Mouse (Mus musculus): Measurements from ENCODE around the gene Mitf.

Mitf gene

DNA sequence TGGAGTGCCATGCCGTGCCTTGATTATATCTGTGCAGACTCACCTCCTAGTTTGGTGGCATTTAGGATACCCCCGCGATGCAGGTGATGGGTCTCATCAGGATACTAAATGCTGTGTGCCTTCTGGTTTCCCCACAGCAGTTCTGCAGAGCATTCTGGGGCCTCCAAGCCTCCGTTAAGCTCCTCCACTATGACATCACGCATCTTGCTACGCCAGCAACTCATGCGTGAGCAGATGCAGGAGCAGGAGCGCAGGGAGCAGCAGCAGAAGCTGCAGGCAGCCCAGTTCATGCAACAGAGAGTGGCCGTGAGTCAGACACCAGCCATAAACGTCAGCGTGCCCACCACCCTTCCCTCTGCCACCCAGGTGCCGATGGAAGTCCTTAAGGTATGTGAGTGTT is 134.1 kb downstream of the Mitf start:
- DNase-seq (ENCODE audit: low read depth, low spot score) = no peak

DNA sequence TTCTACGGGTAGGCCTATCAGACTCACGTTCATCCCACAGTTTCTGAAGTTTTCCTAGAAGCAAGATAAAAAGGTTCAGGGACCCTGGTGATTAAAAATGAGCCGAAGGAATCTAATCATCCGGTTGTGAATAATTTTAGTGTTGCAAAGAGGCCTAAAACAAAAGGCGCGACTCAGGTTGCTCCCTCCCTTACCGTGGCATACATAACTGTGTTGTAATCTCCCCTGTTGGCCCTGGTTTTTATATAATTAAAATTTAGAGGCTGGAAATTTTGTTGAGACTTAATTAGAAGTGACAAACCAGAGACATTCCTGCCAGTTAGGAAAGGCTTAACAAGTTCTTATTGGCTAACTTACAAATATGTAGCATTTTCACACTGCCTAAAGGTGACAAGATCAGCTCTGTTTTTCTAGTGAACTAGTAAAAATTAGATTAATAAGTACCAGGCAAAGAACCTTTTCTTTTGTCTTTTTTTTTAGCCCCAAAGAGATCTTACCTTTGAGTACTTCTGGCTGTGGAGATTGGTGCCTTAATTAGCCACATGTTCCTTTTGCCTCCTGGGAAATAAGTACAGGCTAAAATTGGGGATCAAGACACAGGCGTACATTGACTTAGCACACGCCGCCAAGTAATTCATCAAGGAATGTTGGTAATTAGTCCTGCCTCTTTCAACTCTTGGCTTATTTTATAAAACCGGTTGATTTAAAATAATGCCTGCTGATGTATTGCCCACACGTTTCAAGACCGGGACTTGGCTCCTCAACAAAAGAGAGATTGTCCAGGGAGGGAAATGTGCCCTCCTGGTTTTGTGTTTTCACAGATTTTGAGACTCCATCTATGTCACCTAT is 143.4 kb downstream of the Mitf start:
- no peak for DNase-seq (ENCODE audit: low read depth, low spot score)

DNA sequence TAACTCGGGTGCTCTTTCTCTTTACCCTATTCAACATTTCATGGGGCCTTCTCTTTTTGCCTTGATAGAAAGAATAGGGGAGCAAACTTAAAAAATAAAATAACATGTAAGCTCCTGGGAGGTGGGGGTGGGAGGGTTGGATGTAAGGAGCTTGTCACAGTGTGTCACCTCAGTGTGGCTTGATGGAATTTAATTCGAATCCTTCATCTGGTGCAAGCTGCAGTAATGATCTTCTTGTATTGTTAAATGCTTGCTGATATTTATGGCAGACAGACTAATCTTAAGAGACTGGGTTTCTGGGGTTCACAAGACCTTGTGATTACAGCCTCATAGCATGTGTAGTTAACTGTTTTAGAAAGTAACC is 144.0 kb downstream of the Mitf start:
- no peak for DNase-seq (ENCODE audit: low read depth, low spot score)

DNA sequence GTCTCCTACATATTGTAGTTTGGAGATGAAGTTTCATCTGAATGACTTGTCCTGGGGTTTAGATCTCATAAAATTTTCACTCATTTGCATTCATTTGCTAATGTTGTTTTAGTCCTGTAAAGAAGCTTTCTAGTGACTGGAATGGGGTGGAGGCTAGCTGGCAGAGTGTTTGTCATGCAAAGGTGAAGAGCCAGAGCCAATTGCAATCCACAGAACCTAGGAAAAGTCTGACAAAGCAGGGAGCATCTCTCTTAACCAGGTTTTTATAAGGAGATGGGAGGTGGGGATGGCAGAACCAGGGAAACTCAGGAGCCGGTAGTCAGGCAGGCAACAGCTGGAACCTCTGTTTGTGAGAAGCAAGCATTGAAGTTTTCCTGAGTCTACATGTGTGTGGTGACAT is 144.9 kb downstream of the Mitf start:
- no peak for DNase-seq (ENCODE audit: low read depth, low spot score)

DNA sequence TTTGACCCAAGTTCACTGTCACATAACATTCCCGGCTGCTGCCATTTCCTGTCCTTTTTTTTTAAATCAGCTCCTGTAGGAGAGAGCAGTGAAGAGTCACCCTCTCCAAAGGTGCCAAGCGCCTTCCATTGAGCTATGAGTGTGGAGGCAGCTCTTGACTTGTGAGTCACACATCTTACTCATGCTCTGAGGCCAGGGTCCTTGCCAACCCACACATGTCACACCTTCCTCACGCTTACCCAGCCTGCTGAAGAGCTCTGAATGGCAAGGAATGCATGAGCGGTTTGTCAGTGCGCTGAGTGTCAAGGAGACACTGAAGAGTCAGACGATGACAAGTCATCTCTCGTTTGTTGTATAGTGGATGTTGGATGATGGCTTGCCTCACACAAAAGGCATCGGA is 146.0 kb downstream of the Mitf start:
- DNase-seq (ENCODE audit: low read depth, low spot score) = no peak

DNA sequence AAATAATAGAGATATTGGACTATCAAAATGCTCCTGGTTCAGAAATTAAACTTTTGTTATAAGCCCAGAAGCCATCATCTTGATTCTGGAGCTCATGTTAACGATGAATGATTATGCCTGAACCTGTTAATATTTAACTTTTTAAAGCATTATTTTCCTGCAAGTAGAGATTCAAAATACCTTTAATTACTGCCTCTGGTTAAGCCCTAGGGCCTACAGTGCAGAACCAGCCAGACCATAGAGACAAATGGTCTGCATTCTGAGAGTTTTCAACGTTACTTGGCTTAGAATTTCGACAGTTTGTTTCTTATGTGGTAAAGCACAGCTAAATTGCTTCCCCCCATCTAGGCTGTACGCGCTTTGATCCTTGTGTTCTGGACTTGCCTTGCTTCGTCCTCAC is 149.3 kb downstream of the Mitf start:
- no peak for DNase-seq (ENCODE audit: low read depth, low spot score)

DNA sequence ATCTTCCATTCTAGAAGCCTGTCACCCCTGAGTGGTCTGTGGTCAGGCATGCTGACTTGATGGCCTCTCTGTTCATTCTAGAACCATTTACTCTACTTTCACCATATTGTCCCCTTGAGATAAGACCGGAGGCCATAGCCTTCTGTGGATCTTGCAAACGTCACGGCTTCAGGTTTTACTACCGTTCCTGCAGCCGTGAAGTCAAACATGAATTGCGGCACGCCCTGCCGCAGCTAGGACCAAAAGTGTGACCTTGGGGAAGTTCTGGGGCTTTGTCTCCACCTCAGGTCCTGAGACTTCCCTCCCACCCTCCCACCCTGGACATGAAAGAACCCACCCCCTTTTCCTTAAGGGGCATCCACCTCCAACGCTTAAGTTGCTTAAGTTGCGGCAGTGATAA is 149.8 kb downstream of the Mitf start:
- DNase-seq (ENCODE audit: low read depth, low spot score) = peak; percentile 58

DNA sequence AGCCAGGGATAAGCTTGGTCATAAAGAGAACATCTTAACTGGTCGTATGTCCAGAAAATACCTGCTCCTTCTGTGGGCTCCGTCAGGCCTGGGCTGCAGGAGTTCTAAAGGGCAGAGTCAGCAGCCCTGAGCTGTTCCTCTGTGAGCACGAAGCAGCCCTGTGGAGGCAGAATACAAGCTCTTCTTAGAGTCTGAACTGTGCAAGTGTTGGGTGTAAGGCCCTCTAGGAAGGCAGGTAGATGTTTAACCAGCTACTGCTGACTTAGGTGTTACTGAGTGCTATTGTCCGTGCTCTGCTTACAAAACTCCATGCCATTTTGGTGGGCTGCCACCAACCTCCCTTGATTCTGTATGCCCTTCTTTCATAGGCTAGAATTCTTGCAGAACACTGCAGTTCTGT is 151.4 kb downstream of the Mitf start:
- DNase-seq (ENCODE audit: low read depth, low spot score) = no peak

DNA sequence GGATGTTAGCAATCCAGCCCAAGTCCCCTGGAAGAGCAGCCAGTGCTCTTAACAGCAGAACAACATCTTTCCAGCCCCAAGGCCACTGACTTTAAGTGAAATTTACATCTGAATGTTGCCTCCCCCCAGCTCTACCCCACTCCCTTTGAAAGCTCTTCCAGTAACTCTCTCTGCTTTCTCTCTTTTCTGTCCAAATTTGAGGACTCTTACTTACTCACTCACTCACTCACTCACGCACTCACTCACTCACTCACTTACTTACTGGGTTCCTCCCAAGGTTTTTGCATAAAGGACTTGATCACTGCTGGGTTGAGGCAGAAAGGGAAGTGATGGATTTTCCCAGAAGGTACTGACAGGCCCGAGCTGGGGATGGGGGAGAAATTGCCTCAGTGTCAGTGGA is 154.9 kb downstream of the Mitf start:
- no peak for DNase-seq (ENCODE audit: low read depth, low spot score)

DNA sequence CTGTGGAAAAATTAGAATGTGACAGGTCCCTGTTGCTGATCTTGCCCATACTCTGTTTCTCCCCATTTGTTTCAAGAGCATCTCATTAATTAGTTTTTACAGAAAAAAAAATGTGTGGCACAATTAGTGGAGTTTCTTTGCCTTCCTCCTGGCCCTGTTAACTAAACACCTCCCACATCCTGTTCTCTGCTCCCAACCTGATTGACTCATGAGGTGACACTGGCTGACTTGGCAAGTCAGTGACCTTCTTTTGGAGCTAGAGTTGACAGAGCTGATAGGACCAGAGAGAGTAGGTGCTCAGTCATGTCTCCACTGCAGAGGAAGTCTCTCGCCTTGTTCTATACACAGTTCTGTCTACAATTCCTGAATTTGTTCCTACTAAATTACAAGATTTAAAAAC is 155.5 kb downstream of the Mitf start:
- DNase-seq (ENCODE audit: low read depth, low spot score) = no peak

DNA sequence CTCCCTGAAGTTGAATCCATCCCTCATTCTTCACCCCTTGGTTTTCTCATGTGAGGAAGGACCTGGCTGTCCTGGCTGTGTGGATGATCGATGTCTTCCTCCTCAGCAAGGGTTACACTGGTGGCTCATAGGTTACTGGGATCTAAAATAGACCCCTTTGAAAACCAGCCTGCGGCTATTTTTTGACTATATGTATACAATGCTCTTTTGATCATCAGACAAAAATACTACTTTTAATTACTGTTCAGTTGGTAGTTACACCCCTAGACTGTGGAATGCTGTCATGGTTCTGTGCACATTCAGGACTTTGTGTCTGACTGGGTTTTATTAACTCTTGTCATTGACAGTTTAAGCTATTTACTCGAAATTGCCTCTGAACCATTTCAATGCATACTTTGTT is 157.9 kb downstream of the Mitf start:
- DNase-seq (ENCODE audit: low read depth, low spot score) = no peak

DNA sequence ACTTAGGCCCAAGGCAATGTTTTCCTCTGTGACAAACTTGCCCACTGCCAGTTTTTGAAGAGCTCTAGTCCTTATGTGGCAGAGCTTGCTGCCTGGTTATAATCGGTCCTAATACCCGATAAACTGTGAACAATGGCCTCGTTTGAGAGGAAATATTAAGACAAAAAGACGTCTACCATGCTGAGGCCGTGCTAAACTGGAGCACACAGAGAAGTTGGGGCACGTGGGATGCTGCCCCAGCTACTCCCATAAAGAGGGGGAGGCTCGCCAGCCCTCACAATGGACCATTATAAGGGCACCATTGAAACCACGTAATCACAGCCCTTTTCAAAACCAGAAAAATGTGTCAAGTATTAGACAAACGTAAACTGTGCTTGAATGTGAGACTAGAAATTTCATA is 174.8 kb downstream of the Mitf start:
- DNase-seq (ENCODE audit: low read depth, low spot score) = no peak

DNA sequence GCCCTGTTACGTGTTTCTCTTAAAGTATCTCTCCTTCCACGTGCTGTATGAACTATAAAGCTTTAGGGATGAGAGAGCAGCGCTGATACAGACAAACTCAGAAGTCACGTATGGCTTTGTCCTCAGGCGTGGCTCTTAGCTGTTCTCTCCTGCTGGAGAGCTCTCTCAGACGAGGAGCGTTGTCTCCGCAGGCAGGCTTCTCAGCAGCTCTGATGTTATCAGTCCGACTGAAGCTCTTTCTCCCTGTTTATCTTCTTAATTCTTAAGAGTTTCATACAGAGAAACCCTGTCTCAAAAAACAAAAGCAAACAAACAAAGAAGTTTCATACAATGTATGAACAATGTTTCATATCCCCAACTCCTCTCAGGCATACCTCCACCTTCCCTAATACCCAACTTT is 178.8 kb downstream of the Mitf start:
- no peak for DNase-seq (ENCODE audit: low read depth, low spot score)

DNA sequence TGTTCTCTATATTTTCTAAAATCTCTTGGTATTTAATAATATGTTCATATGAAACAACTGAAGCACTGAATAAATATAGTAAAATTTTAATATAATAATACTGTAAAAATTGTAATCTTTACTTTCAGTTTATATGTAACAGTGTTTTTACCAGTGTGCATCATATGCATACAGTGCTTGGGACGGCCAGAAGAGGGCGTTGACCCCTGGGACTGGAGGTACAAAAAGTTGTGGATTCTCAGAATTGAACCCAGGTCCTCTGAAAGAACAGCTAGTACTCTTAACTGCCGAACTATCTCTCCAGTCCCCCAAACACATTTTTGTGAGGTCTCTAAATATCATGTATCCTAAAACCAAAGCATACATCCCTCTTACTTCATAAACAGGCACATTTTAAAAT is 179.6 kb downstream of the Mitf start:
- DNase-seq (ENCODE audit: low read depth, low spot score) = no peak

DNA sequence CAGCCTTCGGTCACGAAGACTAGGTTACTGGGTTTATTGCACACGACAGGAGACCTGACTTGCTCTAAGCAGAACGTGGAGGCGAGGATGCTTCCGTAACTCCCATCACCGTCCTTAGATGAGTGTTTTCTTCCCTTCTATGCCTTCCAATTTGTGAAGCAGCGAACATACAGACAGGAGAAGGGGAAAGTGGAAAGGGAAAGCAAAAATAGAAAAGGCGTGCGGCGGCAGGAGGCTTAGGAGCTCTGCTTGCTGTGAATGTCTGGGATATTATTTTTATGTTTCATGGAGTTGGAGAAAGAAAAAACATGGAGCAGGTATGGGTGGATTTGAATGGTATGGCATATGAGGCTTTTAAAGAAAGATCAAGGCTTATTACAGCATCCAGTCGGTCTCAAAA is 186.7 kb downstream of the Mitf start:
- no peak for DNase-seq (ENCODE audit: low read depth, low spot score)

DNA sequence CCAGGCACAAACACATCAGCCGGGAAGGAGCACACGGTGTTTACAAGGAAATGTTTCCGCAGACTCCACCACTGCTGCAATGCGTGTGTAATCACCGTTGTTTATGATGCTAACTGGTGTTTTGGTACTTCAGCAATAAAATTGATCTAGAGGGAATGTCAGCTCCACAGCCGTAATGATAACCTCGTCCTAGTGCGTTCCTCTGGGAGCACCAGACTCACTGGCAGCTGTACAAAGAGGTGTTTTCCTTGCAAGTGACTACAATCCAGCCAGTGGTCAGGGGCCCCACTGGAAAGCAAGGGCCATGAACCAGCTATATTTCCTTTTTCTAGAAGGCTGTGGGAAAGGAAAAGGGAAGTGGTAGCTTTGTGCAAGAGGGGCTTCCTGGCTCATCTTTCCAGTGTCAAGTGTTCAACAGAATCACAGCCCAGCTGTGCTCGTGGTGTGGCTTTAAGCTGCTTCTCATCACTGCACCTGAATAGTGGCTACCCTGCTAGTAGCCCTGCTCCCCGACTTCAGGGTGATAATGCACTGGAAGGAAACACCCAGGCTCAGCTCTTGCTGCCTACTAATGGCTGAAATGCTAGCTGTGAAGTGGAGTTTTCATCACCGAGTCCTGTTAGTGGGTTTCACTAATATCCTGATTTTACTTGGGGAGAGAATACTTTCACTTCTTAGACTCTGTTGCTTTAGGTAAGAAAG is 188.9 kb downstream of the Mitf start:
- DNase-seq (ENCODE audit: low read depth, low spot score) = no peak

DNA sequence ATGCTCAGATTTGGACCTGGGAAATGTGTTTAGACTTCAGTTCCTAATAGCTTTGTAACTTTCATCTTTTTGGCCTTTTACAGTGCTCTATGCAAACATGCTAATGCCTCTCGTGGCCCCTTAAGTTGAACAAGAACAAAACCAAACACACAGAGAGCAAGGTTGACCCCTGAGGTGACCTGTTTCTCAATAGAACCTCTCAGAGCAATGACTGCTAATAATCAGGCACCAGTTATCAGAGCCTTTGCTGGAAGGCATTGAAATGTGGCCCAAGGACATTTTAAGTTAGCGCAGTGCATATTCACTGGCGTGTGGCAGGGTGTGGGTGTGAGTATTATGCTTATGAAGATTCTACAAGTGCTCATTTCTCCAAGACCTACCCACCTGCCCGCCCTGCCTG is 194.7 kb downstream of the Mitf start:
- no peak for DNase-seq (ENCODE audit: low read depth, low spot score)

DNA sequence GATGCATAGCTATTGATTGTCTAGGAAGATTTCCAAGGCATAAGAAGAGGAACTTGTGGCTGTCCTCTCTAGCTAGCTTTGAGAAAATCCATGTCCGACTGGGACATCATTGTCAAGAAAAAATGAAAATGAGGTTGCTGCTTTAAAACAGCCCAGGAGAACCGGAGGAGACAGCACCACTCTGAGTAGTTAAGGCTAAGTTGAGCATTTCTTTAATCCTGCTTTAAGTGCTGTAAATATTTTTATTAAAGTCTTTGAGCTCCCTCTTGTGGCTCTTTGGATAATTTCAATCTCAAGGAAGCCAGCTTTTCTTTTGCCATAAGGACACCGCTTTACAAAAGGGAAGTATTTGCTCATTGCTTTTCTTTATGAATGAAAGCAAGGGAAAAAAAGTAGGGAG is 196.3 kb downstream of the Mitf start:
- DNase-seq (ENCODE audit: low read depth, low spot score) = no peak

DNA sequence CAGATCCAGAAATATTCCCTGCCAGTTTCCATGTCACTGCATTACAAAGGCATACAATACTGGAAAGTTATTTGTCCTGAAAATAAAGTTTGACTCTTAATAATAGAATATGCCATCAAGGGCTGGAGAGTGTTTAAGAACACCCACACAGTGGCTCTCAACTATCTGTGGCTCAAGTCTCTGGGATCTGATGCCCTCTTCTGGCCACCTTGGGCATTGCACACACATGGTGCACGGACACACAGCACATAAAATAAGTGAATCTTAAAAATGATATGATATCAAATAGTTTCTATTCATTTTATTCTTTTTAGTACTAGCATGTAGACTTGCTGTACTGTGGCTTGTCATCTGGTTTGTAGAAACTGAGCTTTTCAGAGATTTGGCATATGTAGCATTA is 198.7 kb downstream of the Mitf start:
- DNase-seq (ENCODE audit: low read depth, low spot score) = no peak

DNA sequence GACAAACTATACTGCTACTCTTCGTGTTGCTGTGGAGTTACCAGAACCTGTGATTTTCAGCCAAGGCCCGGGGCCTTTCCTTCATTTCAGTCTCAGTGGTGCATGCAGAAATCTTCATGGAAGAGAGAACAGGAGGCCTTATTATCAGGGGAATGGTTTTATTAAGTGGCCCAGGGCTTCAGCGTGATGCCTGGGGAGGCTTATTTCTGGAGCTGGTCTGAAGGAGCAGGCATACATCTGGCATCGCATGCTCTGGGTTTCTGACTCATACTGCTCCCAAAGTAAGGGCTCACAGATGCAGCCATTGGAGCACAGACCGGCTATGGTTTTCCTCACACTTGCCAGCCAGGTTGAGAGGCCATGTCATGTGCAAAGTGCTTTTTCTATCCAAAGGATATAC is 208.2 kb downstream of the Mitf start:
- DNase-seq (ENCODE audit: low read depth, low spot score) = no peak

DNA sequence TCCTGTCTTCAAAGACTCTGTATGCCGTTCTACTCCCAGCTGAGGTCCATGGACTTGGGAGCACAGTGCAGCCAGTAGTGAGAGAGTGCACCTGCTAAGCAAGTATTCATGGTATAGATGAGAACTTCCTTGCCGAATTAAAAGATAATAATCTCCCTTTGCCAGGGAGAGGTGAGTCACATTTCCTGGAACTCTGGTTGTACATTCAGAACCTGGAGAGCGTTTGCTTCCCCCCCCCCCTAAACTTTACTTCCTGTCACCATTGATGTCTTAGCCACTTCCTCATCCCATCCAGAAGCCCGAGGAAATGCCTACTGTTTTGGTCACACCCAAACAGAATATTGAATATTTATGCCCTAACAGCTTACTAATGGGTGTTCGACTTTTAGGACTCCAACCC is 209.0 kb downstream of the Mitf start:
- DNase-seq (ENCODE audit: low read depth, low spot score) = no peak

DNA sequence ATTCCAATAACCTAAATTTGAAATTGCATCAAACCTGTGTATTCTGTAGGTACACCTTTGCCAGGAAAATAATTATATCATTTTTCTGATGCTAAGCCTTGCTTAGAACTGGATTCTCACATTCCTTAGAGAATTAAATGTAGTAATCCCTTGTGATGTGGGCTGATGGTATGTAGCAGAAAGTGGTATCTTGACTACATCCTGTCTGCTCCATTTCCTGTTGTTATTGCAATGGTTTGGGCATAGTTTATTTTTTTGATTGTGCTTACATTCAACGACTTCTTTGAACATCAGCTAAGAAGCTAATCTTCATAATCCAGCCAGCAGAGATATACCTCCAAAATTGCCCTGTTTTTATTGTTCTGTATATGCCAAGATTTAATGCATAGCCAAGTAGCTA is 217.0 kb downstream of the Mitf start:
- no peak for DNase-seq (ENCODE audit: low read depth, low spot score)

DNA sequence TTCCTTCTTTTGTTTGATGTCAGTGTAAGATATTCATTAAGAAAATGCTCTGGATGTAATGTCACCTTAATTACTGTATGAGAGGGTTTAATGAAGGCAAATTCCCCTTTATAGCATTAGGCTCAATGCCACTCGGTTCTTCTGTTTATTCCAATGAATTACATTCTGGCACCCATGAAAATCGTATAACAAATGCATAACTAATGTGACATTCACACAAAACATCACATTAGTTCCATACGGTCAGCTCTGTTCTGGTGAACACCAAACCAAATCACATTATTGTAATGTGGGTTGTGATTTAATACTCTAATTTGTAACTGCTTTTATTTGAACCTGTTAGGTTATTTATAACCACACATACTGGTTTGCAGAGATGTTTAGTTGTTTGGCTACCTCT is 231.7 kb downstream of the Mitf start:
- no peak for DNase-seq (ENCODE audit: low read depth, low spot score)

DNA sequence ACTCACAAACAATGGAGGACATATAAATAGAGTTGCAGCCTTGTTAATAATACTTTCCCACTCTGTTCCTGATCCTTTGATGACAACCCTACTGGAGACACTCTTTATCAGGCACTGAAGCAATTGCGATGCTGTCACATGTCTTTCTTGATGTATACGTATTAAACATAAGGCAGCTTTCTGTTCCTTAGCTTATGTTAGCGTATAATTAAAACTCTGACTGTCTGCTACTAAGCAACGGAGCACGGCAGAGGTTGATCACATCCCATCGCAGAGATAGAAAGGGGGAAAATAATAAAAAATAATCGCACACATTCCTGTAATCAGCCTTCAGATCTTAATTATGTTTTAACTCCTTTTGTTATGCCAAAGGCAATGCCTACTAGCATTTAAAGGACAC is 234.9 kb downstream of the Mitf start:
- DNase-seq (ENCODE audit: low read depth, low spot score) = no peak

Data from WW6 (cell line).